Mouse (Mus musculus) testis, adult 2 months (tissue): ENCODE measurements at regions not wholly inside any gene's neighbourhood (a gene's known extent, or its start where the extent isn't known, plus 50 kb on each side); places are given as distances from the start of the nearest gene placed in this dataset.

Experiments
- H3K27ac ChIP-seq: fragments of 200-500 bp; 2 replicates; pipeline ENCODE4 v1.5.1; 2012; ENCODE audit warnings: low read depth, low read length; ENCODE audit not compliant: control insufficient read depth, insufficient read depth
- H3K27me3 ChIP-seq: fragments of 200-500 bp; 2 replicates; pipeline ENCODE4 v1.6.1; 2012; ENCODE audit warnings: mild to moderate bottlenecking, low read length, moderate library complexity; ENCODE audit not compliant: control insufficient read depth, insufficient read depth
- H3K36me3 ChIP-seq: fragments of 200-500 bp; 2 replicates; pipeline ENCODE4 v1.6.1; 2012; ENCODE audit warnings: mild to moderate bottlenecking, low read length; ENCODE audit not compliant: control insufficient read depth, insufficient read depth
- H3K4me1 ChIP-seq: fragments of 200-500 bp; 2 replicates; pipeline ENCODE4 v1.6.1; 2012; ENCODE audit warnings: low read length; ENCODE audit not compliant: control insufficient read depth, insufficient read depth
- H3K4me3 ChIP-seq: fragments of 200-500 bp; 2 replicates; pipeline ENCODE4 v1.5.1; 2012; ENCODE audit warnings: low read depth, mild to moderate bottlenecking, low read length, moderate library complexity, mixed read lengths; ENCODE audit not compliant: control insufficient read depth
- CTCF ChIP-seq: fragments of 200-500 bp; IDR thresholded peaks from 2 replicates; pipeline ENCODE4 v1.5.1; 2012; ENCODE audit warnings: low read depth, mild to moderate bottlenecking, inconsistent platforms, low read length, moderate library complexity; ENCODE audit not compliant: control insufficient read depth, insufficient read depth, insufficient replicate concordance
- POLR2A ChIP-seq: fragments of 200-500 bp; IDR thresholded peaks from 2 replicates; pipeline ENCODE4 v1.6.1; 2012; ENCODE audit warnings: low read depth, mild to moderate bottlenecking, inconsistent platforms, low read length, moderate library complexity; ENCODE audit not compliant: control insufficient read depth

GRCm38 (mm10) chr13:35079685-35080084 lies 52.8 kb upstream of the Eci2 start:
- no peaks in the 10 kb centered on the region for H3K36me3 ChIP-seq
- H3K4me1 ChIP-seq: peaks cover 3% of the 10 kb centered on the region
- H3K27ac ChIP-seq: no peak overlapping the region
- no peak overlapping the region for H3K4me3 ChIP-seq
- no peaks in the 10 kb centered on the region for H3K27me3 ChIP-seq
- no peak for TF ChIP-seq POLR2A
- no peak for TF ChIP-seq CTCF

GRCm38 (mm10) chr13:35085386-35085785 lies 58.5 kb upstream of the Eci2 start:
- Histone ChIP-seq H3K4me1 (peaks cover 3% of the 10 kb centered on the region), H3K4me3 (no peak overlapping the region), H3K27ac (no peak overlapping the region), H3K27me3 (no peaks in the 10 kb centered on the region), H3K36me3 (no peaks in the 10 kb centered on the region)
- TF ChIP-seq POLR2A (no peak), CTCF (no peak)

GRCm38 (mm10) chr13:35087246-35088040 lies 60.5 kb upstream of the Eci2 start:
- H3K27ac ChIP-seq: no peak overlapping the region
- peaks cover 3% of the 10 kb centered on the region for H3K4me1 ChIP-seq
- H3K36me3 ChIP-seq: no peaks in the 10 kb centered on the region
- H3K27me3 ChIP-seq: no peaks in the 10 kb centered on the region
- TF ChIP-seq CTCF (no peak), POLR2A (no peak)
- no peak overlapping the region for H3K4me3 ChIP-seq

GRCm38 (mm10) chr13:35091155-35091554 lies 64.3 kb upstream of the Eci2 start:
- no peak for TF ChIP-seq CTCF
- TF ChIP-seq POLR2A: no peak

GRCm38 (mm10) chr13:35119782-35120181 lies 92.9 kb upstream of the Eci2 start:
- Histone ChIP-seq H3K4me1 (no peaks in the 10 kb centered on the region), H3K36me3 (no peaks in the 10 kb centered on the region), H3K4me3 (no peak overlapping the region), H3K27me3 (no peaks in the 10 kb centered on the region), H3K27ac (no peak overlapping the region)
- TF ChIP-seq POLR2A (no peak), CTCF (no peak)

More at GRCm38 (mm10) chr13:35091155-35091554, 64.3 kb upstream of the Eci2 start:
- Histone ChIP-seq H3K27me3 (no peaks in the 10 kb centered on the region), H3K4me1 (no peaks in the 10 kb centered on the region), H3K27ac (no peak overlapping the region), H3K4me3 (no peak overlapping the region), H3K36me3 (no peaks in the 10 kb centered on the region)

- Histone ChIP-seq H3K4me3 (no peak overlapping the region), H3K36me3 (no peaks in the 10 kb centered on the region), H3K4me1 (no peaks in the 10 kb centered on the region), H3K27me3 (no peaks in the 10 kb centered on the region), H3K27ac (no peak overlapping the region)
- TF ChIP-seq CTCF (no peak), POLR2A (no peak)
These were observed 102.6 kb upstream of the Eci2 start for GRCm38 (mm10) chr13:35129475-35129874.

GRCm38 (mm10) chr13:35131272-35132185 lies 104.6 kb upstream of the Eci2 start:
- H3K27me3 ChIP-seq: no peaks in the 10 kb centered on the region
- no peak for TF ChIP-seq CTCF
- no peak for TF ChIP-seq POLR2A
- H3K36me3 ChIP-seq: no peaks in the 10 kb centered on the region
- no peaks in the 10 kb centered on the region for H3K4me1 ChIP-seq
- no peak overlapping the region for H3K4me3 ChIP-seq
- H3K27ac ChIP-seq: no peak overlapping the region
